Mouse (Mus musculus) adipose tissue, adult 10 weeks (tissue): ENCODE measurements around the gene Ccdc12. TPM values are rescaled to one million over a fixed set of nuclear protein-coding genes. Genes with fewer than 3 reads are reported as not detected.

Experiments used
- polyA plus RNA-seq: library from polyadenylated mRNA; stranded (reverse); fragments of 350-450 nt; fragmentation: Illumina TruSeq; extraction: RNeasy Lipid Tissue Mini Kit (QIAGEN cat#74804); gene quantifications from one replicate; pipeline ENCODE4 v1.2.3, GENCODE M21; 2014; ENCODE audit warnings: low read depth, low replicate concordance

Gene Ccdc12
- 64.3 TPM for polyA plus RNA-seq

GRCm38 (mm10) chr9:110656249-110657221 lies at the start of gene Ccdc12:
Gene Ccdc12, plus strand, starts transcription at chr9:110656503.

GRCm38 (mm10) chr9:110624361-110625166 lies 31.7 kb upstream of the Ccdc12 start, which contains the start of gene Nradd:
Gene Nradd, minus strand, starts transcription at chr9:110624452.

GRCm38 (mm10) chr9:110653655-110654461 lies 2.4 kb upstream of the Ccdc12 start, which contains the start of gene Nbeal2:
Gene Nbeal2, minus strand, starts transcription at chr9:110654161.

GRCm38 (mm10) chr9:110741711-110742294 lies 85.5 kb downstream of the Ccdc12 start, which contains the start of gene Myl3:
Gene Myl3, plus strand, starts transcription at chr9:110741861.

GRCm38 (mm10) chr9:110746961-110747360 lies 90.7 kb downstream of the Ccdc12 start, which contains the start of gene Pth1r:
Gene Pth1r, minus strand, starts transcription at chr9:110747145.

Other genes starting within 250 kb of the Ccdc12 start
- 30.8 TPM for gene Ptpn23, start 248.3 kb upstream of the Ccdc12 start, polyA plus RNA-seq
- not detected for gene Ngp, start 236.8 kb upstream of the Ccdc12 start, polyA plus RNA-seq
- gene Klhl18, start 179.8 kb upstream of the Ccdc12 start, polyA plus RNA-seq: 10.0 TPM
- 9.6 TPM for gene Kif9, start 179.5 kb upstream of the Ccdc12 start, polyA plus RNA-seq
- gene Setd2, start 123.9 kb upstream of the Ccdc12 start, polyA plus RNA-seq: 36.5 TPM
- gene Nradd, start 32.1 kb upstream of the Ccdc12 start, polyA plus RNA-seq: 11.8 TPM
- gene Nbeal2, start 2.3 kb upstream of the Ccdc12 start, polyA plus RNA-seq: 10.3 TPM
- not detected for gene Myl3, start 85.4 kb downstream of the Ccdc12 start, polyA plus RNA-seq
- gene Pth1r, start 90.6 kb downstream of the Ccdc12 start, polyA plus RNA-seq: 6.6 TPM
- 1.1 TPM for gene Prss42, start 141.7 kb downstream of the Ccdc12 start, polyA plus RNA-seq
- gene Prss44, start 157.5 kb downstream of the Ccdc12 start, polyA plus RNA-seq: 0.50 TPM
- 0.55 TPM for gene Prss43, start 170.2 kb downstream of the Ccdc12 start, polyA plus RNA-seq
- 0.77 TPM for gene Prss45, start 178.1 kb downstream of the Ccdc12 start, polyA plus RNA-seq
- 1.9 TPM for gene Prss46, start 188.0 kb downstream of the Ccdc12 start, polyA plus RNA-seq
- gene Prss50, start 201.5 kb downstream of the Ccdc12 start, polyA plus RNA-seq: 0.56 TPM
- 15.2 TPM for gene Als2cl, start 223.4 kb downstream of the Ccdc12 start, polyA plus RNA-seq
- 1.6 TPM for gene Tmie, start 223.6 kb downstream of the Ccdc12 start, polyA plus RNA-seq